Mouse (Mus musculus) limb, embryonic 14.5 days (tissue): ENCODE data around the gene Pold3. TPM values are rescaled to one million over a fixed set of nuclear protein-coding genes. Genes with fewer than 3 reads are reported as not detected.

ENCODE experiments used
- ATAC-seq: fragments of 200-750 bp; cut with Nextera tagmentation; 2 replicates; pipeline ENCODE4 v1.8.0; 2017; ENCODE audit warnings: low read depth, moderate number of reproducible peaks, moderate TSS enrichment; ENCODE audit not compliant: low FRiP score
- DNase-seq: peaks from one replicate; pipeline ENCODE4 v3.0.0-alpha.2; 2015; ENCODE audit warnings: low spot score
- H3K27ac ChIP-seq: fragments of 300-500 bp; sonication (generic); replicated peaks from 2 replicates; pipeline ENCODE4 v1.5.1; 2014; ENCODE audit warnings: low read depth, mild to moderate bottlenecking, low read length, moderate library complexity, mixed read lengths
- H3K27me3 ChIP-seq: fragments of 300-500 bp; sonication (generic); 2 replicates; pipeline ENCODE4 v1.6.1; 2014; ENCODE audit warnings: low read length, mixed read lengths; ENCODE audit not compliant: control insufficient read depth, insufficient read depth
- H3K36me3 ChIP-seq: fragments of 300-500 bp; sonication (generic); 2 replicates; pipeline ENCODE4 v1.6.1; 2014; ENCODE audit warnings: mild to moderate bottlenecking, low read length, moderate library complexity, mixed read lengths; ENCODE audit not compliant: control insufficient read depth, insufficient read depth
- H3K4me1 ChIP-seq: fragments of 300-500 bp; sonication (generic); 2 replicates; pipeline ENCODE4 v1.6.1; 2014; ENCODE audit warnings: antibody characterized with exemption, low read length, mixed read lengths; ENCODE audit not compliant: control insufficient read depth, insufficient read depth
- H3K4me2 ChIP-seq: fragments of 300-500 bp; sonication (generic); replicated peaks from 2 replicates; pipeline ENCODE4 v1.6.1; 2014; ENCODE audit warnings: low read depth, mild to moderate bottlenecking, low read length, moderate library complexity; ENCODE audit not compliant: severe bottlenecking
- H3K4me3 ChIP-seq: fragments of 300-500 bp; sonication (generic); replicated peaks from 2 replicates; pipeline ENCODE4 v1.5.1; 2014; ENCODE audit warnings: low read length
- H3K9ac ChIP-seq: fragments of 300-500 bp; sonication (generic); 2 replicates; pipeline ENCODE4 v1.6.1; 2014; ENCODE audit warnings: mild to moderate bottlenecking, low read depth, low read length, moderate library complexity; ENCODE audit not compliant: severe bottlenecking
- H3K9me3 ChIP-seq: fragments of 300-500 bp; sonication (generic); 2 replicates; pipeline ENCODE4 v1.6.1; 2016; ENCODE audit warnings: low read length; ENCODE audit not compliant: control insufficient read depth
- POLR2A ChIP-seq: fragments of 200-500 bp; IDR thresholded peaks from 2 replicates; pipeline ENCODE4 v1.8.0; 2012; ENCODE audit warnings: inconsistent platforms, mild to moderate bottlenecking, moderate library complexity, borderline replicate concordance; ENCODE audit not compliant: insufficient read depth, insufficient read length; ENCODE audit errors: extremely low read depth
- WGBS: fragments of 180-500 bp; shearing (Covaris S2); extraction: QIAGEN DNeasy Blood & Tissue Kit; methylation state at CpG from one replicate; pipeline ENCODE4 v1.1.7; 2014; 5-methylcytosine and 5-hydroxymethylcytosine counted together
- polyA plus RNA-seq, 2 experiments: library from polyadenylated mRNA; depleted of rRNA in 1 of 2; stranded (reverse) in 1 of 2; unstranded in 1 of 2; fragments of >200 nt; fragmentation: Nextera tagmentation in 1 of 2; extraction: Ambion mirVana in 1 of 2; gene quantifications; 2 replicates each; pipeline versions ENCODE4 v1.2.1 to v1.2.3; 2012 to 2014

The Pold3 gene
- polyA plus RNA-seq, 2 experiments, result 51.0 to 53.5 TPM

GRCm38 (mm10) chr7:100086891-100087290 lies 34.5 kb downstream of the Pold3 start:
- DNase-seq, result no peak
- Histone ChIP-seq H3K9me3 (no peaks in the 10 kb centered on the region), H3K4me3 (no peak overlapping the region), H3K36me3 (peaks cover 84% of the 10 kb centered on the region), H3K4me1 (no peaks in the 10 kb centered on the region), H3K4me2 (no peak overlapping the region), H3K27ac (no peak overlapping the region), H3K9ac (no peak overlapping the region), H3K27me3 (no peaks in the 10 kb centered on the region)
- 97% methylated on average over 5 of the region's 5 CpGs for WGBS
- no peak for TF ChIP-seq POLR2A
- no peak for ATAC-seq

- ATAC-seq, result no peak
- TF ChIP-seq POLR2A, result no peak
- Histone ChIP-seq H3K27ac (no peak overlapping the region), H3K27me3 (no peaks in the 10 kb centered on the region), H3K4me3 (no peak overlapping the region), H3K4me2 (no peak overlapping the region), H3K4me1 (no peaks in the 10 kb centered on the region), H3K9me3 (no peaks in the 10 kb centered on the region), H3K9ac (no peak overlapping the region), H3K36me3 (peaks cover 83% of the 10 kb centered on the region)
- 94% methylated on average over 8 of the region's 8 CpGs for WGBS
- DNase-seq, result no peak
Observed at GRCm38 (mm10) chr7:100086159-100086755, 35.1 kb downstream of the Pold3 start.

- no peaks in the 10 kb centered on the region for H3K27me3 ChIP-seq
- ATAC-seq, result no peak
- H3K27ac ChIP-seq, result no peak overlapping the region
- no peak for TF ChIP-seq POLR2A
- peaks cover 63% of the 10 kb centered on the region for H3K36me3 ChIP-seq
- H3K4me1 ChIP-seq, result no peaks in the 10 kb centered on the region
- no peak overlapping the region for H3K4me3 ChIP-seq
- H3K9ac ChIP-seq, result no peak overlapping the region
- DNase-seq, result no peak
- WGBS, result 93% methylated on average over 6 of the region's 6 CpGs
- H3K4me2 ChIP-seq, result no peak overlapping the region
- no peaks in the 10 kb centered on the region for H3K9me3 ChIP-seq
Observed at GRCm38 (mm10) chr7:100083812-100084211, 37.6 kb downstream of the Pold3 start.

DNA sequence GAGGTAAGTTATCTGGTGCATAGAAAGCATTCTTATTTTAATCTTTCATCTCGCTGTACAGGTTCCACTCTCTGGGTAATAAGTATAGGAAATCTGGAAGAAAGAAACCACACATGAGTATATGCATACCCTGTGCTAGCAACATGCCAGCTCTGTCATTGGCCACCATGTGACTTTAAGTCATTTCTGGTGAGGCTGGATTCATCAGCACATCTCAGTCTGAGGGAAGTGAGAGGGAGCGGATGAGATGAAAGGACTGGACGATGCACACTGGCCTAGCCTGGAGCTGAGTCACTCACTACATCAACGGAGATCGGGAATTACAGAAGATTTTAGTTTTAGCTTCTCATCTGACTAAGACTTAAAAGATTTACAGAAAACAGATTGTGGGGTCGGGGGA lies 38.5 kb downstream of the Pold3 start:
- WGBS, result 94% methylated on average over 6 of the region's 6 CpGs

GRCm38 (mm10) chr7:100080087-100080781 lies 41.1 kb downstream of the Pold3 start:
- Histone ChIP-seq H3K4me3 (no peak overlapping the region), H3K9me3 (no peaks in the 10 kb centered on the region), H3K4me1 (no peaks in the 10 kb centered on the region), H3K36me3 (peaks cover 34% of the 10 kb centered on the region), H3K4me2 (no peak overlapping the region), H3K27me3 (no peaks in the 10 kb centered on the region), H3K27ac (no peak overlapping the region), H3K9ac (no peak overlapping the region)
- TF ChIP-seq POLR2A, result no peak
- no peak for ATAC-seq
- 73% methylated on average over 12 of the region's 12 CpGs for WGBS
- no peak for DNase-seq

More for the DNA sequence above, 38.5 kb downstream of the Pold3 start:
- ATAC-seq (no peak), DNase-seq (no peak)
- H3K36me3 ChIP-seq, result peaks cover 58% of the 10 kb centered on the region
- no peak overlapping the region for H3K9ac ChIP-seq
- H3K27me3 ChIP-seq, result no peaks in the 10 kb centered on the region
- no peak overlapping the region for H3K4me2 ChIP-seq
- H3K9me3 ChIP-seq, result no peaks in the 10 kb centered on the region
- no peak overlapping the region for H3K27ac ChIP-seq
- no peak overlapping the region for H3K4me3 ChIP-seq
- TF ChIP-seq POLR2A, result no peak
- no peaks in the 10 kb centered on the region for H3K4me1 ChIP-seq
